Mouse (Mus musculus) midbrain, embryonic 14.5 days (tissue): ENCODE results near the gene Tubb1. TPM values are rescaled to one million over a fixed set of nuclear protein-coding genes. Genes with fewer than 3 reads are reported as not detected.

Experiments used
- ATAC-seq: fragments of 200-750 bp; cut with Nextera tagmentation; 2 replicates; pipeline ENCODE4 v1.8.0; 2017; ENCODE audit warnings: moderate number of reproducible peaks, moderate library complexity; ENCODE audit not compliant: low FRiP score, low TSS enrichment
- DNase-seq: peaks from one replicate; pipeline ENCODE4 v3.0.0-alpha.2; 2015
- H3K27ac ChIP-seq: fragments of 300-500 bp; sonication (generic); replicated peaks from 2 replicates; pipeline ENCODE4 v1.5.1; 2014; ENCODE audit warnings: mild to moderate bottlenecking, low read depth, low read length, moderate library complexity
- H3K27me3 ChIP-seq: fragments of 300-500 bp; sonication (generic); 2 replicates; pipeline ENCODE4 v1.6.1; 2014; ENCODE audit warnings: low read length, control low read depth, mixed read lengths; ENCODE audit not compliant: control insufficient read depth, insufficient read depth
- H3K36me3 ChIP-seq: fragments of 300-500 bp; sonication (generic); 2 replicates; pipeline ENCODE4 v1.6.1; 2014; ENCODE audit warnings: low read length, control low read depth; ENCODE audit not compliant: control insufficient read depth, insufficient read depth
- H3K4me1 ChIP-seq: fragments of 300-500 bp; sonication (generic); 2 replicates; pipeline ENCODE4 v1.6.1; 2014; ENCODE audit warnings: mild to moderate bottlenecking, antibody characterized with exemption, low read length, control low read depth; ENCODE audit not compliant: control insufficient read depth, insufficient read depth
- H3K4me2 ChIP-seq: fragments of 300-500 bp; sonication (generic); 2 replicates; pipeline ENCODE4 v1.6.1; 2014; ENCODE audit warnings: mild to moderate bottlenecking, low read length, moderate library complexity
- H3K4me3 ChIP-seq: fragments of 300-500 bp; sonication (generic); replicated peaks from 2 replicates; pipeline ENCODE4 v1.5.1; 2014; ENCODE audit warnings: low read depth, low read length
- H3K9ac ChIP-seq: fragments of 300-500 bp; sonication (generic); replicated peaks from 2 replicates; pipeline ENCODE4 v1.6.1; 2014; ENCODE audit warnings: mild to moderate bottlenecking, low read length, moderate library complexity
- H3K9me3 ChIP-seq: fragments of 300-500 bp; sonication (generic); 2 replicates; pipeline ENCODE4 v1.6.1; 2016; ENCODE audit warnings: low read length, control low read depth, mixed read lengths; ENCODE audit not compliant: control insufficient read depth
- WGBS: fragments of 180-500 bp; shearing (Covaris S2); extraction: QIAGEN DNeasy Blood & Tissue Kit; methylation state at CpG from one replicate; pipeline ENCODE4 v1.1.7; 2014; 5-methylcytosine and 5-hydroxymethylcytosine counted together
- polyA plus RNA-seq: library from polyadenylated mRNA; unstranded; fragments of >200 nt; fragmentation: Nextera tagmentation; extraction: Ambion mirVana; gene quantifications from 2 replicates; pipeline ENCODE4 v1.2.1, GENCODE M21; 2014

Tubb1 gene
- 0.45 and 0.46 TPM in 2 replicates for polyA plus RNA-seq

- H3K9ac ChIP-seq: no peak within 1 kb of the TSS
- 81% methylated on average over 4 of the region's 4 CpGs for WGBS
- H3K27me3 ChIP-seq: no peaks in the 10 kb centered on the region
- DNase-seq (no peak), ATAC-seq (no peak)
- no peak within 1 kb of the TSS for H3K4me2 ChIP-seq
- H3K36me3 ChIP-seq: no peaks in the 10 kb centered on the region
- H3K4me1 ChIP-seq: no peaks in the 10 kb centered on the region
- no peak within 1 kb of the TSS for H3K27ac ChIP-seq
- no peak within 1 kb of the TSS for H3K4me3 ChIP-seq
- no peaks in the 10 kb centered on the region for H3K9me3 ChIP-seq
These were observed at the start of gene Tubb1 for GRCm38 (mm10) chr2:174450353-174450752. Gene Tubb1 (plus strand): TSS chr2:174450695.

GRCm38 (mm10) chr2:174410222-174410621 lies 40.3 kb upstream of the Tubb1 start:
- H3K9ac ChIP-seq: no peak overlapping the region
- DNase-seq (no peak), ATAC-seq (no peak)
- H3K27ac ChIP-seq: no peak overlapping the region
- H3K9me3 ChIP-seq: no peaks in the 10 kb centered on the region
- H3K4me2 ChIP-seq: no peak overlapping the region
- no peaks in the 10 kb centered on the region for H3K27me3 ChIP-seq
- 60% methylated on average over 2 of the region's 2 CpGs for WGBS
- no peak overlapping the region for H3K4me3 ChIP-seq
- no peaks in the 10 kb centered on the region for H3K36me3 ChIP-seq
- no peaks in the 10 kb centered on the region for H3K4me1 ChIP-seq

- Histone ChIP-seq H3K27me3 (no peaks in the 10 kb centered on the region), H3K9me3 (no peaks in the 10 kb centered on the region), H3K4me3 (no peak overlapping the region), H3K4me1 (peaks cover 11% of the 10 kb centered on the region), H3K9ac (no peak overlapping the region), H3K4me2 (no peak overlapping the region), H3K27ac (no peak overlapping the region), H3K36me3 (no peaks in the 10 kb centered on the region)
- no peak for ATAC-seq
- no peak for DNase-seq
- WGBS: 81% methylated on average over 7 of the region's 7 CpGs
These were observed 37.4 kb upstream of the Tubb1 start for GRCm38 (mm10) chr2:174413127-174413526.

DNA sequence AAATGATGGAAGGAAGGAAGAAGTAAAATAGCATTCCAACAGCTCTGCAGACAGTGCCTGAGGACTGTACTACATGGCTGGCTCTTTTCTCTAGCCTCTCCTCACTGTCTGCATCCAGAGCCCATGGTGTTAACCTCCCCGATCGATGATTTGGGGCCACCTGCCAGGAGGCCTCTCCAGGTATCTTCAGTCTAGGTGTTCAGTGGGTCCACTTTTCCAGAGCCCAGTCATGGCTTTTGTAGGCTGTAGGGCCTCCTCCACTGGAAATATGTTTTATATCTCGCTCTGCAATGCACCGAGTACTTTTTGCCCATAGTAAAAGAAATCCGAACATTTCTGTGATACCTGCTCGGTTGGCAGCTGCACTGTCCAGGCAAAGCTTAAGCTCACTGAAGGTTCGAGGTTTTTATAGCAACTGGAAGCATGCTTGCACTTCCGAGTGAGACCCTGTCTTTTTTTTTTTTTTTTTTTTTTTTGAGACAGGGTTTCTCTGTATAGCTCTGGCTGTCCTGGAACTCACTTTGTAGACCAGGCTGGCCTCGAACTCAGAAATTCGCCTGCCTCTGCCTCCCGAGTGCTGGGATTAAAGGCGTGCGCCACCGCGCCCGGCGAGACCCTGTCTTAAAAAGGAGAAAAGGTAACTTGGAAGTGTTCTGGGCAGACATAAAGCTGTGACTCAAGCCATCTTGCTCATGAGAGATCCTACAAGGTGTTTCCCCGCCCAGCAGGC lies 35.3 kb upstream of the Tubb1 start:
- Histone ChIP-seq H3K4me2 (peak overlapping the region; percentile 86), H3K36me3 (peaks cover 4% of the 10 kb centered on the region; the same call in 1 of the 2 replicates), H3K9me3 (no peaks in the 10 kb centered on the region), H3K4me1 (peaks cover 11% of the 10 kb centered on the region), H3K27me3 (no peaks in the 10 kb centered on the region), H3K9ac (no peak overlapping the region), H3K4me3 (peak overlapping the region; percentile 90), H3K27ac (no peak overlapping the region)
- DNase-seq: no peak
- WGBS: 48% methylated on average over 18 of the region's 18 CpGs
- ATAC-seq: no peak; the same call in 1 of the 2 replicates

DNA sequence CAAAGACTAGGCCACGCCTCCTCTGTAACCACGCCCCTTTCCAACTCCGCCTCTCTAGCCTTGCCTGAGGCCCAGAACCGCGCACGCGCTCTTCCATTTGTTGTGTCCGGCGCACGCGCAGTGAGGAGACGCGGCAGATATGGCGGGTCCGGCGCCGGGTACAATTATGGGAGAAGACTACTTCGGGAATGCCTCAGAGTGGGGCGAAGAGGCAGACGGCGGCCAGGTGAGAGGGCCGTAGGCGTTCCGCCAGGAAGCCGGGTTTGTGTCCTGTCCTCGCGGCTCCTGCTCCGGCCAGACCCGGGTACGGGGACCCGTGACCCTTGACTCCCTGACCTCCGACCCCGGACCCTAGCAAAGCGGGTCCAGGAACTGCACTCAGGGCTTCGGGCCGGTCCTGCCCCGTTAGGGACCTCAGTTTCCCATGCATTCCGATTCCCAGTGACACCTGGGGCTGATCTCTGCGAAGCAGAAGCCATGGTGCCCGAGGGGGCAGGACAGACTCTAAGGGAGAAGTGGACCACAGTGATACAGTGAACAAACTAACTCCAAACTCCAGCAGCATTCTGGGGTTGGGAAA lies 34.7 kb upstream of the Tubb1 start, which contains the start of gene Nelfcd:
Gene Nelfcd (plus strand): TSS at position 74 of the 580 bp plus-strand sequence.
- H3K36me3 ChIP-seq: peaks cover 6% of the 10 kb centered on the region; the same call in 1 of the 2 replicates
- peaks cover 11% of the 10 kb centered on the region for H3K4me1 ChIP-seq
- peak within 1 kb of the TSS; percentile 86 for H3K4me2 ChIP-seq
- H3K27ac ChIP-seq: no peak within 1 kb of the TSS
- ATAC-seq: peak; percentile 91
- peak; percentile 98 for DNase-seq
- H3K9me3 ChIP-seq: no peaks in the 10 kb centered on the region
- H3K27me3 ChIP-seq: no peaks in the 10 kb centered on the region
- WGBS: under 1% methylated on average over 40 of the region's 40 CpGs
- peak within 1 kb of the TSS; percentile 78 for H3K9ac ChIP-seq
- peak within 1 kb of the TSS; percentile 90 for H3K4me3 ChIP-seq

GRCm38 (mm10) chr2:174421107-174421506 lies 29.4 kb upstream of the Tubb1 start:
- 92% methylated on average over 6 of the region's 6 CpGs for WGBS
- Histone ChIP-seq H3K9me3 (no peaks in the 10 kb centered on the region), H3K27ac (no peak overlapping the region), H3K9ac (no peak overlapping the region), H3K4me1 (peaks cover 10% of the 10 kb centered on the region), H3K27me3 (no peaks in the 10 kb centered on the region), H3K4me2 (no peak overlapping the region), H3K36me3 (peaks cover 58% of the 10 kb centered on the region), H3K4me3 (no peak overlapping the region)
- DNase-seq (no peak), ATAC-seq (no peak)

DNA sequence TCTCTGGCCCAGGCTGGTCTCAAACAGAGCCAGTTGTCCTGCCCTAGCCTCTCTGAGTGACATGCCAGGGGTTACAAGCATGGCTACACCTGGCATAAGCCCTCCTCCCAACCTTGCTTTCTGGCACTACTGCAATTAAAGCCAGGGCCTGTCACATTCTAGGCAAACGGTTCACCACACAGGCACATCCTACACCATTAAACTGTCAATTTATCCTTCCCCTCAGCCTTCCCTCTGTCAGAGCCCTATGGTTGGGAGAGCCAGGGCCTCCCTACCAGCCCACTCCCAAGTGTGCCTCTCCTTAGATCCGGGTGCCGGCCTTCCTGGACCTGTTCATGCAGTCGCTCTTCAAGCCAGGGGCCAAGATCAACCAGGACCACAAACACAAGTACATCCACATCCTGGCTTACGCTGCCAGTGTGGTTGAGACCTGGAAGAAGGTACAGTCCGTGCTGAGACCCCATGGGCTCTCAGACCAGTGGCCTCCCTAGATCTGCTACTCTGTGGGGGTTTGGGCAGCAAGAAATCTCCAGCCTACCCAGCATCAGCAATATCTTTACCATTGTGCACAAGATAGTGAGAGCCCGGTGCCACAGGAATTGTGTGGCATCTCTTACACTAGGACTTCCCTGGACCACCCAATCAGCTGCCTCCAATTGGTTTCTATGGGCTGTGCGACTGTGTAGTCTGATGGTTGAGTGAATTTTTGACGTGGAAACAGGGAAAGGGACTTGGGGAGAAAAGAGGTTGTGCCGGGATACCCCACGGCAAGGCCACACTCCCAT lies 26.0 kb upstream of the Tubb1 start:
- peaks cover 87% of the 10 kb centered on the region for H3K36me3 ChIP-seq
- H3K4me3 ChIP-seq: no peak overlapping the region
- ATAC-seq: no peak

GRCm38 (mm10) chr2:174426856-174427255 lies 23.6 kb upstream of the Tubb1 start:
- peaks cover 71% of the 10 kb centered on the region for H3K36me3 ChIP-seq
- H3K4me2 ChIP-seq: no peak overlapping the region
- ATAC-seq (0 out of 2 replicates have a peak, but pooled peaks have one; percentile 7), DNase-seq (no peak)
- no peak overlapping the region for H3K4me3 ChIP-seq
- H3K9me3 ChIP-seq: no peaks in the 10 kb centered on the region
- H3K4me1 ChIP-seq: 0 out of 2 replicates have a peak, but pooled peaks cover 4% of the 10 kb centered on the region
- H3K27me3 ChIP-seq: no peaks in the 10 kb centered on the region
- H3K27ac ChIP-seq: no peak overlapping the region
- WGBS: 93% methylated on average over 12 of the region's 12 CpGs
- no peak overlapping the region for H3K9ac ChIP-seq

More for the DNA sequence above, 26.0 kb upstream of the Tubb1 start:
- no peak overlapping the region for H3K4me2 ChIP-seq
- no peak overlapping the region for H3K9ac ChIP-seq
- H3K9me3 ChIP-seq: no peaks in the 10 kb centered on the region
- H3K4me1 ChIP-seq: 0 out of 2 replicates have a peak, but pooled peaks cover 4% of the 10 kb centered on the region
- no peaks in the 10 kb centered on the region for H3K27me3 ChIP-seq
- H3K27ac ChIP-seq: no peak overlapping the region
- DNase-seq: no peak
- whole genome bisulfite sequencing: 93% methylated on average over 11 of the region's 11 CpGs
